Mouse (Mus musculus) c-Kit-positive CD71-negative TER-119-negative erythroid progenitor cells, embryonic 14.5 days (primary cell): ENCODE results near the gene Pparg.

Experiments
- DNase-seq: peaks from one replicate; pipeline ENCODE4 v3.0.0-alpha.2; 2013; ENCODE audit warnings: low read depth

Gene Pparg

DNA sequence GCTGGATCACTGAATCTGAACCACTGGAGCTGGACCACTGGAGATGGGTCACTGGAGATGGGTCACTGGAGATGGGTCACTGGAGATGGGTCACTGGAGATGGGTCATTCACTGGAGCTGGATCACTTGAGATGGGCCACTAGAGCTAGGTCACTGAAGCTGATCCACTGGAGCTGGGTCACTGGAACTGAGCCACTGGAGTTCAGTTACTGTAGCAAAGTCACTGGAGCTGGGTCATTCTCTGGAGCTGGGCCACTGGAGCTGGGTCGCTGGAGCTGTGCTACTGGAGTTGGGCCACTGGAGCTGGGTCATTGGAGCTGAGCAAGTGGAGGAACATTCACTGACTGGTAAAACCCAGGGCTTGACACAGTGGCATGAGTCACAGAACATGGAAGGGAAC lies 145.7 kb downstream of the Pparg start:
- DNase-seq = no peak

DNA sequence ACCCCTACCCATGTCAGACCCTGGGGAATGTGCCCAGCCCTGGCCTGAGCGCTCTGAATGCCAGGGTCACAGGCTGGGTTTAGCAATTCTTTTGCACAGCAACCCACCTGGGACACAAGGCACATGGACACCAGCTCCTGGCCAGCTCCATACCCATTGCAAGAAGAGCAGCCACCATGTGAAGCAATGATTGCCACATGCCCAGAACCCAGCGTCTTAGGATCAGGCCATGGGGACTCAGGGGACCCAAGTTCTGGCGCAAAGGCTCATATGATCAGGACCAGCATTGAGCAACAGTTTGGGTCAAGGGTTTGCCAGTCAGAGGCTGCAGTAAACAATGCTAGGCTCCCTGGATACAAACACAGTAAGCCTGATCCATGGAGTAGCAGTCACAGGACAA lies 150.7 kb downstream of the Pparg start:
- DNase-seq = no peak

DNA sequence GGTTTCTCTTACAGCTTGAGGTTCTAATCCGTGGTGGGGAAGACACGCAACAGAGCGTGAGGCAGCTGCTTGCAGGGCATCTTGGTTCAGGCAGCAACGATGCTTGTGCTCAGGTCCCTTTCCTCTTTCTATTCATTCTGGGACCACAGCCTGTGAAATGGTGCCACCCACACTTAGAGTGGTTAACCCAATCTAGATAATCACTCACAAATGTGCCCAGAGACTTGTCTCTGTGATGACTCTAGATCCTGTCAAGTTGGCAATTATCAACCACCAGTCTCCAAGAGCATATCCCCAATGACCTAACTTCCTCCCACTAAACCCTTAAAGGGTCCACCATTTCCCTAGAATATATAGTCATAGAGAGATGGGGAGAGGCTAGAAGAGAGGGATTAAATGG lies 152.5 kb downstream of the Pparg start:
- no peak for DNase-seq

DNA sequence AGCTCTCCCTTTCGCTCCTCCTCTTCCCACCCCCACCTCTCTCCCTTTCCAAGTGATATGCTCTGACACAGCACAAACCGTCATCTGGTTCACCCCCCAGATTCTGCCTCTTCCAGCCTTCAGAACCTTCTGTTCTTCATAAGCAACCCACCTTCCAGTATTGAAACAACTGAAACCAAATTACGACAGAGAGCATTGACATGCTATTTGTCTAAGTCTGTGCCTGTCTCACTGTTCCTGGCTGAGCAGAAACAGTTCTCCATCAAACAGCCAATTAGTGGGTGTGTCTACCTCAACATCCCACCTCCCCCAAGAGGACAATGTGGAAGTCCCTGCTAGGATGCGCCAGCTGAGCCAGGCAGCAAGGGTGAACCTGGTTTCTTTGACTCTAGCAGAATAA lies 157.2 kb downstream of the Pparg start:
- DNase-seq = no peak

DNA sequence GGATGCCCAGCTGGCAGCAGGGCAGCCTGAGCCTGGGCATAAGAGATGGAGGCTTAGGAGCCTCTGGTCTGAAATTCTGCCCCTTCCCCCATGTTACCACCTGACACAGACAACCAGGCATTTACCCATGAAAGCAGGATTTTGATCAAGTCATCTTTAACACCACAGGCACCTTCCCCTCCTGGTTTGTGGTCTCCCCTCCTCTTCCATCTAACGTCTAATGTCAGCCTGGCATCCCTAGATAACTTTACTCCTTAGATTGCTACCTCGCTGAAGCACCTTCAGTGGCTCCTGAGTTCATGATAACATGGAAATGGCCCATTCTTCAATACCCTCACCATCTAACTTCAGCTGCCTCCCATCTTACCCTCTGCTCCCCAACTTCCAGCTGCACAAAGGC lies 157.6 kb downstream of the Pparg start:
- DNase-seq = no peak

DNA sequence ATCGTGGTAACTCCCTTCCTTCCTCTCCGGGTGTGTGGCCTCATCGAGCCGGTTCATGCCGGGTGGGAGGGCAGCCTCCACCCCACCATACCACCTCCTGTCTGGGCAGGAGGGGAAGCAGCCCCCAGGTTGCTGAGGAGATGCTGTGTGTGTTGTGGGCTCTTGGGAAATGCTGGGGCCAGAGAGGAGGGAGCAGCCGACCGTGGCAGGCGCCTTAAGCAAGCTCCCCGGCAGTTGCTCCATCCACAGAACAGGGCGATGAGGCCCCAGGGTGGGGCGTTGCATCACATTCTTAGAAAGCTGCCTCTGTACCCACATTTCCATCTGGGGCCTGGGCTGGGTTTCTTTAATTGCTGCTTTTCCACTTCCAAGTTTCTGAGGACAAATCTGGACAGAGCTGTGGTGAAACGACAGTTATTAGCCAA lies 158.5 kb downstream of the Pparg start:
- peak; percentile 60 for DNase-seq

DNA sequence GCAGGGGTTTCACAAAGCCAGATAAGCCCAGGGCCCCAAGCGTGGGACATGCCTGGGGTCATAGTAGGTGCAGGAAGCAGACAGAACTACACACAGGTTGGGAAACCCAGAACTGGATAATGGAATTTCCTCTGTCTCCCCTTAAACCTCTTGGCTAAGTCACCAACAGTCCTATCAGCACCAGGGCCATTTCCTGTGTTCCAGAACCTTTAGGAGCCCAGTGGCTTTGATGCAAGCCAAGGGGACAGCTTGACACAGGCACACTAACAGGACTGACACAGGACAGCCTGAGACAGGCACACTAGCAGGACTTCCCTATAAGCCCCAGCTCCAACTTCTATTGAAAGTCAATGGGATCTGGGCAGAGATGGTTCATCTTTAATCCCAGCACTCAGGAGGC lies 161.2 kb downstream of the Pparg start:
- DNase-seq = no peak

DNA sequence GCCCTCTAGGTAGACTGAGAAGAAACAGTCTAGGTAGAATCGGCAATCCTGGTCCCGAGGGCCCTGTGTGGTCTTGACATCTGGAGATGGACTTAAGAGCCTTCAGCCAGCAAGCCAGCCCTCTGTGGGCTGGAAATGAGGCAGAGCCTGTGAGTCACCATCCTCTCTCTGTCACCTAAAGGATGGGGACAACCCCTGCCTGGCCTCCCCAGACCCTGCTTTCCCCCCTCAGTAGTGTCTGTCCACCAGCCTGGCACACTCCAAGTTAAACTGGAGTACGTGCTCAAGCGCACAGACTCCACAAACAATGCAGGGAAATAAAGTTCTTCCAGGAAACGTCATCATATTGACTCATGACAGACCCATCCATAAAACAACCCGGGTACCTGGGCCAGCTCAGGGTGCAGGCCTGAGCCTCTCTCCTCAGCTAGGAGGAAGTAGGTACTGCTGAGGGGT lies 162.0 kb downstream of the Pparg start:
- DNase-seq = no peak

DNA sequence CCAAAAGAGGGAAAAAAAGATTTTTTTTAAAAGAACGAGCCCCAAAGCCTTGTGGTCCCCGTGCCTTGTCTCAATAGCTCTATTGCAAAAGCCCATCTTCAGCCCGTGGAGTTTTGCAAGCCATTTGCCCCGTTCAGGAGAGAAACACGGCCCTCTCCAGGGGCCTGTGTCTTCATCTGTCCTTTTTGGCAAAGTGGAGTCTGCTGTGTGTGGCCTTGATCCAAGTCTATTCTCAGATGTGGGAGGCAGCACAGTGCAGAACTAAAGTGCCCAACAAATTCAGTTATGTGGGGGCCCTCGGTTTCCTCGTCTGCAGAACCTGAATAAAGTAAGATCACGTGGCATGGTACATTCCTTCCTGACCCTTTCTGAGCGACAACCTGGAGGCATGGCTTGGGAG lies 162.4 kb downstream of the Pparg start:
- DNase-seq = no peak

DNA sequence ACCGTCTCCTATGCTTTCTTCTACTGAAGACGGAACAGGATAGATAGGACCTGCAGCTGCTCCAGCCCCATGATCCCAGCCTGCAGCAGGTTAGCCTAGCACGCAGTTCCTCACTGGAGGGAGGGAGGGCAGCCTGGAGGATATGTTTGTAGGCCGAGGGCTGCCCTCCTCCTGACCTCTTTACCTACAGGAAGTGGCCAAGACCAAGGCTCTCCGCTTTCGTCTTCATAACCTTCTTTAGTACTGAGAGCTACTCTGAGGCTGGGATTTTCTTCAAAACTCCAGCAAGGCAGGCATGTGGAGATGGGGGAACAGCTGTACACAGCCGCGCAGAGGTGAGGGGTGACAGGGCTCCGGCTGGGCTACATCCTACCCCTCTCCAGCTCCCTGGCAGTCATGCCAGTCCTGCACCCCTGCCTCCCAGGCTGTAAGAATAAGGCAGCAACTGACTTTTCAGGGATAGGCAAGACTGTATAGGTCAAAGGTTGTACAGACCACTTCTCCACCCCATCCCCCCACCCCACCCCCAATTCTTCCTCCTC lies 163.8 kb downstream of the Pparg start:
- DNase-seq = no peak

DNA sequence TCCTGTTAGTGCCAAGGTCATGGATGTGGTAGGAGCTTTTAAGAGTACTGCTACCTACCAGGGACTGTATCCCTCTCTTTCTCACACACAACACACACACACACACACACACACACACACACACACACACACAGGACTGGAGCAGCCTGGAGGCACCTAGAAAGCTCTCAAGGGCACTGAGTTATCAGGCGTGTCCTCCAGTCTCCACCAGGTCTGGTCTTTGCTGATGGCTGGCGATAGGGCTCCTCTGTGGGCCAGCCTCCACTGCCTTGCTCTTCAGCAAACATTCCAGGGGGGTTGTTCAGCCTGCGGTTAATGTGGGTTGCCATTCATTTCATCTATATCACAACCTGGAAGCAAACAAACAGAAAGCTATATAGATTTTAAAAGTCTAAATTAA lies 166.7 kb downstream of the Pparg start:
- DNase-seq = no peak

DNA sequence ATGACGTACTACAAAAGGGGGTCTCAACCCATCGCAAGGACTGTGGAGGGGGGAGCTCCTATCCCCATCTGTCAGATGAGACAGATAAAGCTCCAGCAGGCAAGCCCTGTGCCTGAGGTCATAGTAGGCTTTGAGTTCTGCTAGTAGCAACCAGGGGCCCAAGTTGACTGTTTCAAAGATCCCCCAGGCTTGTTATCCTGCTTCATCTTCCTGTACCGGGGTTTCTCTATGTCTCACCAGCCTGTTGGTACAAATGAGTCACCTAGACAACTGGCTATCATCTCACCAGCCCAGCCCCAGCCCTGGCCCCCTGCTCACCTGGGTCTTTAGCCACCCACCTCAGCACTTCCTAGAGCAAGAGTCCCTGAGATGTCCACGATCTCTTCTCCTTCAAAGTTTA lies 167.6 kb downstream of the Pparg start:
- DNase-seq = no peak

DNA sequence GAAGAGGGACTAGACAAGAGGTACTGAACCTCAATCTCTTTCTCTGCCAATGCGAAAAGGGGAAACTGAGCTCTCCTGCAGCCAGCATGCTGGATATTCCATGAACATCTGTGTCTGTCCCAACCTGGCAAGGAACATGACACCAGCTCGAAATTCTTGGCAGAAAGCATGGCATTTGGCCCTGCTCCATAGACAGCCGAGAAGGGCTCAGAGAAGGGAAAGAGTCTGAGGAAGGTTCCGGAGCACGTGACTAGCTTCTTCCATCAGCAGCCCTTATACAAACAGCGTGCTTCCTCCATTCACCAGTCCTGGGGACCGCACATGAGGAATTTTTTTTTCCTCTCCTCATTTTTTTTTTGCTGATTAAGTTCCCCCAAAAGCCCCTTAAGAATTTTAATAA lies 173.9 kb downstream of the Pparg start:
- DNase-seq = no peak

DNA sequence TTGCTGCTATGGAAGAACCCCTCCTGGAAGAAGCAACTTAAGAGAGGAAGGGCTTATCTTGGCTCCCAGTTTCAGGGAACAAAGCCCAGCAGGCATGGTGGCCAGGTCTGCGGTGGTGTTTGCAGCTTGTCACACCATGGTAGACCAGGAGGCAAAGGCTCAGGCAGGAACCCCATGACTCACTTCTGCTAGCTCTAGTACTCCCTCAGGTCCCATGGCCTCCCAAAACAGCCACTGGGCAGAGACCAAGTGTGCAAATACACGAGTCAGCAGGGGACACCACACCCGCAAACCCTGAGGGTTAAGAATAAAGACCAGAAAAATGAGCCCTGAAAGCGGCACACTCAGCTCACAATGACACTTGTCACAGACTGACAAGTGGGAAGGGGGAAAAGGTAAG lies 175.4 kb downstream of the Pparg start:
- DNase-seq = no peak

DNA sequence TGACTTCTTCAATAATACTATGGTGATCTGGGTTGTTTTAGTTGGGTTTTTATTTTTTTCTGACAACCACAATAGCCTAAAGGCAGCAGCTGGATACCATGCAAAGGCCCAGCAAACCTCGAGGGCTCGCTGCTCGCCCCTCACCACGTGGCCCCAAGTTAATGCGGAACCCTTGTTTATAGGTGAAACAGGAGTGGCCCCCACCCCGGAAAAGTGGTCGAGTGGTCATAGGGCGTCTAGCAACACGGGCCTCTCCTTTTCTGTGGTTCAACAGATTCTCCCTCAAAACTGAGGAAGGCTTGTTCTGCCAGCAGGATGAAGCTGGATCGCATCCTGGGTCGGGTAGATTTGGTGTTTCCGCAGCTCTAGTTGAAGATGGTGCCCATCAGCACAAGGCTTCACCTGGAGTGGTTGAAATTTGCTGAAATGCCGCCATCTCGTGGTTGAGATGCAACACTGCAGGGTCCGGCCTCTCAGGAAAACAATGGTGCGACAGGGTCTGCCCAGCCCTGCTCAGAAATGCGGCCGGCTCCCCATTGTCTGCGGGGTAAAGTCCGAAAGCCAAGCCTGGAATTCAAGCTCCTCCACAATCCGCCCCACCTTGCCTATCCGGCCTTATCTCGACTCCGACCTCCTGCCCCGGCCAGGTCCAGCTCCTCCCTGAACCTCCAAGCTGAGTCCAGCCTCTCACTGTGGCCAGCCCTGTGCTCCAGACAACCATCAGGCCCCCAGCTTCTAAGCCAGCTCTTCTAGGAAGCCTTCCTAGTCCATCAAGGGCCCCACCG lies 178.1 kb downstream of the Pparg start:
- DNase-seq = peak; percentile 73
